Mouse (Mus musculus) kidney, embryonic 14.5 days (tissue): Measurements from ENCODE around the gene Tom1l2. TPM values are rescaled to one million over a fixed set of nuclear protein-coding genes. Genes with fewer than 3 reads are reported as not detected.

ENCODE experiments used
- ATAC-seq: fragments of 200-750 bp; cut with Nextera tagmentation; 2 replicates; pipeline ENCODE4 v1.8.0; 2017; ENCODE audit warnings: moderate number of reproducible peaks, mild to moderate bottlenecking, moderate TSS enrichment, moderate library complexity; ENCODE audit not compliant: low FRiP score, low TSS enrichment
- H3K27ac ChIP-seq: fragments of 300-500 bp; sonication (generic); 2 replicates; pipeline ENCODE4 v1.5.1; 2014; ENCODE audit warnings: low read depth, mild to moderate bottlenecking, low read length, moderate library complexity, mixed read lengths
- H3K27me3 ChIP-seq: fragments of 300-500 bp; sonication (generic); 2 replicates; pipeline ENCODE4 v1.6.1; 2014; ENCODE audit warnings: mild to moderate bottlenecking, low read length; ENCODE audit not compliant: control insufficient read depth, insufficient read depth
- H3K36me3 ChIP-seq: fragments of 300-500 bp; sonication (generic); 2 replicates; pipeline ENCODE4 v1.6.1; 2014; ENCODE audit warnings: low read length, mixed read lengths; ENCODE audit not compliant: control insufficient read depth, insufficient read depth
- H3K4me1 ChIP-seq: fragments of 300-500 bp; sonication (generic); 2 replicates; pipeline ENCODE4 v1.6.1; 2014; ENCODE audit warnings: low read length, mixed read lengths; ENCODE audit not compliant: control insufficient read depth, insufficient read depth
- H3K4me2 ChIP-seq: fragments of 300-500 bp; sonication (generic); replicated peaks from 2 replicates; pipeline ENCODE4 v1.6.1; 2014; ENCODE audit warnings: low read depth, mild to moderate bottlenecking, low read length
- H3K4me3 ChIP-seq: fragments of 300-500 bp; sonication (generic); 2 replicates; pipeline ENCODE4 v1.5.1; 2014; ENCODE audit warnings: mild to moderate bottlenecking, low read length
- H3K9ac ChIP-seq: fragments of 300-500 bp; sonication (generic); 2 replicates; pipeline ENCODE4 v1.6.1; 2014; ENCODE audit warnings: low read depth, mild to moderate bottlenecking, low read length, moderate library complexity
- H3K9me3 ChIP-seq: fragments of 300-500 bp; sonication (generic); 2 replicates; pipeline ENCODE4 v1.6.1; 2016; ENCODE audit warnings: low read length; ENCODE audit not compliant: control insufficient read depth
- WGBS: fragments of 180-500 bp; shearing (Covaris S2); extraction: QIAGEN DNeasy Blood & Tissue Kit; methylation state at CpG from one replicate; pipeline ENCODE4 v1.1.7; 2014; 5-methylcytosine and 5-hydroxymethylcytosine counted together
- polyA plus RNA-seq: library from polyadenylated mRNA; unstranded; fragments of >200 nt; fragmentation: Nextera tagmentation; extraction: Ambion mirVana; gene quantifications from 2 replicates; pipeline ENCODE4 v1.2.1, GENCODE M21; 2014

Tom1l2 gene
- polyA plus RNA-seq, 1 experiment from 2014 or later, result 19.3 TPM

DNA sequence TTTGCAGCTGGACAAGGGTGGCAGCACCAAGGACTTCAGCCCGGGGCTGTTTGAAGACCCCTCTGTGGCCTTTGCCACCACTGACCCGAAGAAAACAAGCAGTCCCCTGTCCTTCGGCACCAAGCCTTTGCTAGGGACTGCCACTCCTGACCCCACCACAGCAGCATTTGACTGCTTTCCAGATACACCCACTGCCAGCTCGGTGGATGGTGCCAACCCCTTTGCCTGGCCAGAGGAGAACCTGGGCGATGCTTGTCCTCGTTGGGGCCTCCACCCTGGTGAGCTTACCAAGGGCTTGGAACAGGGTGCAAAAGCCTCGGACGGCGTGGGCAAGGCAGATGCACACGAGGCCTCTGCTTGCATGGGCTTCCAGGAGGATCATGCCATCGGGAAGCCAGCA lies 165.6 kb downstream of the Tom1l2 start:
- Histone ChIP-seq H3K4me3 (no peak overlapping the region), H3K36me3 (peaks cover 75% of the 10 kb centered on the region), H3K4me1 (peaks cover 33% of the 10 kb centered on the region)

DNA sequence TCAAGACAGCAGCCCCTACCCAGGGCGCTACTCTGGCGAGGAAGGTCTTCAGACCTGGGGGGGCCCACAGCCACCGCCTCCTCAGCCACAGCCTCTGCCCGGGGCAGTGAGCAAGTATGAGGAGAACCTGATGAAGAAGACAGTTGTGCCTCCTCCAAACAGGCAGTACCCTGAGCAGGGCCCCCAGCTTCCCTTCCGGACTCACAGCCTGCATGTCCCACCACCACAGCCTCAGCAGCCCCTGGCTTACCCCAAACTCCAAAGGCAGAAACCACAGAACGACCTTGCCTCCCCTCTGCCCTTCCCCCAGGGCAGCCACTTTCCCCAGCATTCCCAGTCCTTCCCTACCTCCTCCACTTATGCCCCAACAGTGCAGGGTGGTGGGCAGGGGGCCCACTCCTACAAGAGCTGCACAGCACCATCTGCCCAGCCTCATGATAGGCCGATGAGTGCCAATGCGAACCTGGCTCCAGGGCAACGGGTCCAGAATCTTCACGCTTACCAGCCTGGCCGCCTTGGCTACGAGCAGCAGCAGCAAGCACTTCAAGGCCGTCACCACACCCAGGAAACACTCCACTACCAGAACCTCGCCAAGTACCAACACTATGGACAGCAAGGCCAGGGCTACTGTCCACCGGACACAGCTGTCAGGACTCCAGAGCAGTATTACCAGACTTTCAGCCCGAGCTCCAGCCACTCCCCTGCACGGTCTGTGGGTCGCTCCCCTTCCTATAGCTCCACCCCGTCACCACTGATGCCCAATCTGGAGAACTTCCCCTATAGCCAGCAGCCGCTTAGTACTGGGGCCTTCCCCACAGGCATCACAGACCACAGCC lies 167.1 kb downstream of the Tom1l2 start:
- Histone ChIP-seq H3K9me3 (no peaks in the 10 kb centered on the region), H3K4me2 (no peak overlapping the region), H3K36me3 (peaks cover 60% of the 10 kb centered on the region), H3K9ac (no peak overlapping the region), H3K4me1 (peaks cover 40% of the 10 kb centered on the region), H3K27ac (no peak overlapping the region), H3K27me3 (no peaks in the 10 kb centered on the region), H3K4me3 (no peak overlapping the region)
- no peak; the same call in 1 of the 2 replicates for ATAC-seq
- 72% methylated on average over 20 of the region's 20 CpGs for WGBS

More for the DNA sequence above, 165.6 kb downstream of the Tom1l2 start:
- ATAC-seq, result no peak
- no peaks in the 10 kb centered on the region for H3K9me3 ChIP-seq
- WGBS, result 87% methylated on average over 11 of the region's 11 CpGs
- H3K27ac ChIP-seq, result no peak overlapping the region
- H3K4me2 ChIP-seq, result no peak overlapping the region
- no peaks in the 10 kb centered on the region for H3K27me3 ChIP-seq
- no peak overlapping the region for H3K9ac ChIP-seq

- Histone ChIP-seq H3K4me2 (no peak overlapping the region), H3K9ac (no peak overlapping the region), H3K27me3 (no peaks in the 10 kb centered on the region), H3K27ac (no peak overlapping the region), H3K4me1 (peaks cover 38% of the 10 kb centered on the region), H3K4me3 (no peak overlapping the region), H3K9me3 (no peaks in the 10 kb centered on the region), H3K36me3 (peaks cover 51% of the 10 kb centered on the region)
- ATAC-seq, result no peak
- WGBS, result 68% methylated on average over 22 of the region's 22 CpGs
Measured at GRCm38 (mm10) chr11:60184346-60185325, 168.1 kb downstream of the Tom1l2 start.

- no peak for ATAC-seq
- H3K4me3 ChIP-seq, result no peak overlapping the region
Measured at GRCm38 (mm10) chr11:60182741-60183140, 170.0 kb downstream of the Tom1l2 start.

GRCm38 (mm10) chr11:60182116-60182670 lies 170.5 kb downstream of the Tom1l2 start:
- no peak overlapping the region for H3K27ac ChIP-seq
- H3K27me3 ChIP-seq, result no peaks in the 10 kb centered on the region
- H3K9ac ChIP-seq, result no peak overlapping the region
- WGBS, result 78% methylated on average over 12 of the region's 12 CpGs
- H3K4me1 ChIP-seq, result peaks cover 55% of the 10 kb centered on the region
- no peaks in the 10 kb centered on the region for H3K9me3 ChIP-seq
- peaks cover 26% of the 10 kb centered on the region for H3K36me3 ChIP-seq
- no peak overlapping the region for H3K4me3 ChIP-seq
- no peak overlapping the region for H3K4me2 ChIP-seq
- ATAC-seq, result no peak

More at GRCm38 (mm10) chr11:60182741-60183140, 170.0 kb downstream of the Tom1l2 start:
- H3K4me2 ChIP-seq, result no peak overlapping the region
- H3K27me3 ChIP-seq, result no peaks in the 10 kb centered on the region
- peaks cover 50% of the 10 kb centered on the region for H3K4me1 ChIP-seq
- no peak overlapping the region for H3K9ac ChIP-seq
- H3K36me3 ChIP-seq, result peaks cover 32% of the 10 kb centered on the region
- WGBS, result 63% methylated on average over 2 of the region's 2 CpGs
- no peaks in the 10 kb centered on the region for H3K9me3 ChIP-seq
- no peak overlapping the region for H3K27ac ChIP-seq

- no peak overlapping the region for H3K27ac ChIP-seq
- H3K4me1 ChIP-seq, result peaks cover 55% of the 10 kb centered on the region
- no peak overlapping the region for H3K4me3 ChIP-seq
- no peak for ATAC-seq
- H3K9ac ChIP-seq, result no peak overlapping the region
- H3K9me3 ChIP-seq, result no peaks in the 10 kb centered on the region
- no peaks in the 10 kb centered on the region for H3K27me3 ChIP-seq
- H3K4me2 ChIP-seq, result no peak overlapping the region; the same call in none of the 2 replicates
- no peaks in the 10 kb centered on the region for H3K36me3 ChIP-seq
Measured at GRCm38 (mm10) chr11:60178506-60178905, 174.2 kb downstream of the Tom1l2 start.

DNA sequence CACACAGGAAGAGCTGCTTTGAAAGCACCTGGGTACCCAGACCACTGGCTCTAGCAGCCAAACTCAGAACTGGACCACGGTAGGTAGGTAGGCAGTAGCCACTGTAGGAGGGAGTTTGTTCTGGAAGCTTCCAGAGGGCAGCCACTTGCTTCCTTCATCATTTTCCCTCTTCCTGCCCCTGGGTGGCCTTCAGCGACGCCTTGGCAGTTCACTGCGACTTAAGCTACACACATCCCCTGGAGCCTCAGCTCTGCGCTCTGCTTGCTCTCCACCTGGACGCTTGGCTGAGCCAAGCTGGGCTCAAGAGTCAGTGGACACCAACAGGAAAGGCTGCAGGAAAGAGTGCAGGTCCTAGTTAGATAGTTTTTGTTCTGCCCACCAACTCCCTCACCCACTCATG lies 174.7 kb downstream of the Tom1l2 start:
- Histone ChIP-seq H3K9me3 (no peaks in the 10 kb centered on the region), H3K4me2 (peak overlapping the region; percentile 100; the same call in 1 of the 2 replicates), H3K4me1 (peaks cover 56% of the 10 kb centered on the region), H3K36me3 (no peaks in the 10 kb centered on the region), H3K9ac (peak overlapping the region; percentile 79; the same call in 1 of the 2 replicates), H3K27ac (0 out of 2 replicates have a peak overlapping the region, but pooled peaks have one; percentile 90), H3K27me3 (no peaks in the 10 kb centered on the region), H3K4me3 (peak overlapping the region; percentile 66; the same call in 1 of the 2 replicates)
- WGBS, result 29% methylated on average over 6 of the region's 6 CpGs
- no peak for ATAC-seq

- H3K27me3 ChIP-seq, result no peaks in the 10 kb centered on the region
- H3K4me2 ChIP-seq, result peak overlapping the region; percentile 100
- peak overlapping the region; percentile 79 for H3K9ac ChIP-seq
- peaks cover 51% of the 10 kb centered on the region for H3K4me1 ChIP-seq
- H3K4me3 ChIP-seq, result peak overlapping the region; percentile 66
- H3K36me3 ChIP-seq, result no peaks in the 10 kb centered on the region
- H3K9me3 ChIP-seq, result no peaks in the 10 kb centered on the region
- peak; percentile 54 for ATAC-seq
- H3K27ac ChIP-seq, result peak overlapping the region; percentile 90
- under 1% methylated on average over 39 of the region's 42 CpGs for WGBS
Measured at GRCm38 (mm10) chr11:60176975-60177657, 175.6 kb downstream of the Tom1l2 start.
